Mouse (Mus musculus) heart, adult 18-20 months (tissue): Measurements from ENCODE around the gene Zfp993. TPM values are rescaled to one million over a fixed set of nuclear protein-coding genes. Genes with fewer than 3 reads are reported as not detected.
"Not testable (repeated sequence)": the region's sequence is repeated elsewhere in the genome, so short reads cannot be mapped to it uniquely, and the experiment has no call there.

ENCODE experiments used
- DNase-seq, 2 experiments: peaks; one replicate each; pipeline ENCODE4 v3.0.0; 2021 to 2022; ENCODE audit warnings: mixed read lengths in 1 of 2
- long read RNA-seq, 2 experiments: library from polyadenylated mRNA; stranded (forward); transcript quantifications; one replicate each; pipeline ENCODE4 v2.0.0; 2021
- total RNA-seq, 2 experiments: library from RNA; stranded (reverse); gene quantifications; 2 replicates each; pipeline ENCODE4 v1.2.3; 2021

Gene Zfp993
- 10 to 100 TPM; 10.1 to 16.3 TPM for total RNA-seq
- long read RNA-seq, experiment 1, partial matches to known transcripts = 0 of 2 reads
- long read RNA-seq, experiment 1, other reads (novel, unspliced or antisense) = 2 of 2 reads
- long read RNA-seq, experiment 2, partial matches to known transcripts = 0 of 2 reads
- long read RNA-seq, experiment 2, other reads (novel, unspliced or antisense) = 2 of 2 reads

GRCm38 (mm10) chr4:146610774-146611400, at the start of gene Zfp993:
Gene Zfp993, plus strand, starts transcription at chr4:146610961.
- DNase-seq = not testable (repeated sequence)

- not testable (repeated sequence) for DNase-seq
These were observed 30.6 kb upstream of the Zfp993 start for GRCm38 (mm10) chr4:146579905-146580873.

- not testable (repeated sequence) for DNase-seq
These were observed 7.0 kb upstream of the Zfp993 start for GRCm38 (mm10) chr4:146603578-146604399.

DNA sequence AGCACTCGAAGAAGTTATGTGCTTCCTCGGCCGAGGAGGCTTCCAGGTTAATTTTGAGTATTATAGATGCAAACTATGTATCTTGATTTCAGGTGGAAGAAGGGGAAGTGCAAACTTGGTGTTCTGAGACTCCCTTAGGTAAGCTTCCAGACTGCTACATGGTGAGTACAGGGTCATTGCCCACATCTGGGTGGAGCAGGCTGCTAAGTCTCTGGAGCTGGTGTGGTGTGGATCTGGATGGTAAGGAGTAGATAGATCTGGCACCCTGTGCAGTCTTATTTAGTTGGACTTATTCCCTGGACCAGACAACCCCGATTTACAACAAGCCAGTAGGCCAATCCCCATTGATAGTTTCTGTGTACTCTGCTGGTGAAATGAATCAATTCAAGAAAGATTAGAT, 33.6 kb downstream of the Zfp993 start:
- not testable (repeated sequence) for DNase-seq

DNA sequence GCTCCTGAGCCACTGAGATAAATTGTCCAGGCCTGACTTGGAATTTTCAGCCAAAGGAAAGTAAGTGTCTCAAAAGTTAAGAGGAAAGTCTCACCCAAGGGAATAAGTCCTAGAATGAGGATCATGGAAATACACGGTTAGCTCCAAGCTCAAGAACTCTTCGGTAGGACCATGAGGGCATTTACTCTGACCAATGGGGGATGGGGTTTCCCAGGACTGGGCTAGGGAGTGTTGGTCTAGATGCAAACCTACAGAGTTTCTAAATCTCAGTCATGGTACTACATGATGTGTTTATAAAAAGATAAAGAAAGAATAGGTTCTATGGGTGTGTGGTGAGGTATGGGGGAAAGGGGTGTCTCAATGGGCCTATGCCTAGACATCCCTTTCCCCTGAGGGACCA, 38.9 kb downstream of the Zfp993 start:
- not testable (repeated sequence) for DNase-seq

GRCm38 (mm10) chr4:146650115-146650514, 39.4 kb downstream of the Zfp993 start:
- DNase-seq = not testable (repeated sequence)

- not testable (repeated sequence) for DNase-seq
These were observed 39.9 kb downstream of the Zfp993 start for GRCm38 (mm10) chr4:146650639-146651038.

Other genes with a start within 250 kb of the Zfp993 start
- gene Zfp992, start 161.9 kb upstream of the Zfp993 start, total RNA-seq = 1 to 10 TPM; 1.9 to 2.0 TPM
- 1 to 10 TPM in 1 of 2 experiments, under 1 TPM in 1; 0.67 to 1.3 TPM for gene Zfp981, start 108.9 kb upstream of the Zfp993 start, total RNA-seq